Comparison of ENCODE assay signal across 20 mouse cellular contexts in the genomic region with DNA sequence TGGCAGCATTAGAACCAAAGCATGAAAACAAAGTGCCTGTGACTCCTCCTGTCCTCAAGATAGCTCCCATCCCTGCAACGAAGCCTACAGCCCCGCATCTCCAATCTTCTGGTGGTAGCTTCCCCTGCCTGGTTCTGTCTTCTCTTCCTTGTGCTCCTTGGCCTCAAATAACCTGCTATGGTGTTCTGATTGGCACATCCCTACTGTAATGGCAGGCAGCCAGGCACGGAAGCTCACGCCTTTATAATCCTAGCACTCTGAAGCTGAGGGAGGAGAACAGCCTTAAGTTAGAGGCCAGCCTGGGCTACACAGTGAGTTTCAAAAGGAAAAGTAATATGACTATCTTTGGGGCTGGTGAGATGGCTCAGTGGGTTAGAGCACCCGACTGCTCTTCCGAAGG. TPM values are rescaled to one million over a fixed set of nuclear protein-coding genes. Genes with fewer than 3 reads are reported as not detected.
DNase-seq lines count a peak whose midpoint lies in the region; ATAC-seq and TF ChIP-seq lines count a peak whose summit lies in the region.
"Had no signal": no experiment of that assay in that cellular context is flagged by ENCODE, and none has a peak within 500 bp of the region (broad histone marks: within the 10 kb centered on the region; RNA-seq: fewer than 3 reads in every experiment).

No protein-coding gene starts in this region.

- no peak overlapping the region for H3K4me3 ChIP-seq in lung, embryonic 14.5 days (ENCODE audit: low read depth, low read length)
- no peak overlapping the region for H3K4me3 ChIP-seq in forebrain, postnatal 0 days (ENCODE audit: low read depth, low read length)
- H3K4me3 ChIP-seq: embryonic facial prominence, embryonic 10.5 days; forebrain, embryonic 13.5 days; heart, embryonic 13.5 days; limb, embryonic 15.5 days; midbrain, embryonic 12.5 days; neural tube, embryonic 13.5 days had no signal

- H3K9me3 ChIP-seq in lung, embryonic 14.5 days (ENCODE audit: low read depth, low read length): no peaks in the 10 kb centered on the region
- H3K9me3 ChIP-seq in forebrain, postnatal 0 days (ENCODE audit: low read length): no peaks in the 10 kb centered on the region
- H3K9me3 ChIP-seq: embryonic facial prominence, embryonic 10.5 days; forebrain, embryonic 13.5 days; heart, embryonic 13.5 days; limb, embryonic 15.5 days; midbrain, embryonic 12.5 days; neural tube, embryonic 13.5 days had no signal

- H3K27ac ChIP-seq in lung, embryonic 14.5 days (ENCODE audit: low read depth): peak overlapping the region; percentile 80
- H3K27ac ChIP-seq in forebrain, postnatal 0 days (ENCODE audit: low read depth, low read length): no peak overlapping the region
- H3K27ac ChIP-seq: embryonic facial prominence, embryonic 10.5 days; forebrain, embryonic 13.5 days; heart, embryonic 13.5 days; kidney, postnatal 0 days; limb, embryonic 15.5 days; macrophage; midbrain, embryonic 12.5 days; neural tube, embryonic 13.5 days had no signal

- H3K9ac ChIP-seq in lung, embryonic 14.5 days: no peak overlapping the region
- H3K9ac ChIP-seq in forebrain, postnatal 0 days: no peak overlapping the region
- H3K9ac ChIP-seq: forebrain, embryonic 13.5 days; heart, embryonic 13.5 days; limb, embryonic 15.5 days; midbrain, embryonic 12.5 days; neural tube, embryonic 13.5 days had no signal

- H3K36me3 ChIP-seq in lung, embryonic 14.5 days (ENCODE audit: insufficient read depth): peaks cover 80% of the 10 kb centered on the region
- H3K36me3 ChIP-seq in forebrain, postnatal 0 days (ENCODE audit: insufficient read depth): peaks cover 58% of the 10 kb centered on the region

- H3K4me2 ChIP-seq in lung, embryonic 14.5 days: no peak overlapping the region
- no peak overlapping the region for H3K4me2 ChIP-seq in forebrain, postnatal 0 days (ENCODE audit: low read depth)
- H3K4me2 ChIP-seq: forebrain, embryonic 13.5 days; heart, embryonic 13.5 days; limb, embryonic 15.5 days; midbrain, embryonic 12.5 days; neural tube, embryonic 13.5 days had no signal

- H3K4me1 ChIP-seq in lung, embryonic 14.5 days (ENCODE audit: insufficient read depth): peaks cover 13% of the 10 kb centered on the region; the same call in 1 of the 2 replicates
- H3K4me1 ChIP-seq in forebrain, postnatal 0 days (ENCODE audit: insufficient read depth): no peaks in the 10 kb centered on the region
- H3K4me1 ChIP-seq: midbrain, embryonic 12.5 days; neural tube, embryonic 13.5 days had no signal

- no peak for TF ChIP-seq CTCF in lung, embryonic 14.5 days (IDR thresholded peaks at IDR 0.05; ENCODE audit: low read depth)
- TF ChIP-seq CTCF in forebrain, postnatal 0 days (IDR thresholded peaks at IDR 0.05; ENCODE audit: low read depth): no peak

- 83% methylated on average over 6 of the region's 6 CpGs for WGBS in lung, embryonic 14.5 days
- 85% methylated on average over 6 of the region's 6 CpGs for whole genome bisulfite sequencing in forebrain, postnatal 0 days

- no peaks in the 10 kb centered on the region for H3K27me3 ChIP-seq in lung, embryonic 14.5 days (ENCODE audit: insufficient read depth, low read length)
- H3K27me3 ChIP-seq in forebrain, postnatal 0 days (ENCODE audit: insufficient read depth, low read length): no peaks in the 10 kb centered on the region
- H3K27me3 ChIP-seq: forebrain, embryonic 13.5 days; heart, embryonic 13.5 days; limb, embryonic 15.5 days; midbrain, embryonic 12.5 days; neural tube, embryonic 13.5 days; Patski had no signal

- no peak for ATAC-seq in lung, embryonic 14.5 days (ENCODE audit: insufficient read depth)
- no peak for ATAC-seq in forebrain, postnatal 0 days
- ATAC-seq: activated CD4-positive, CD25-positive, alpha-beta regulatory T cell, adult 4 months; forebrain, embryonic 13.5 days; hindbrain, embryonic 16.5 days; Patski had no signal

- DNase-seq in cerebellum, postnatal 14 days: peak; percentile 78 to 80
- no peak for DNase-seq in cerebellum, adult 11 months
- peak; percentile 52 for DNase-seq in lung, embryonic 14.5 days
- no peak for DNase-seq in lung, adult 18-20 months
- peak; percentile 27 for DNase-seq in gonadal fat pad, adult 2 months (ENCODE audit: low read depth)
- DNase-seq in lung, postnatal 14 days: peak; percentile 40
- no peak for DNase-seq in forebrain, postnatal 0 days
- DNase-seq: heart, postnatal 36 days; right cerebral cortex, postnatal 14 days had no signal

RNA-seq across cellular contexts. Expression of gene Fam207a, which starts 11.4 kb away (rescaled TPM):
- polyA plus RNA-seq in lung, embryonic 14.5 days (2014; fragmentation: Nextera tagmentation; extraction: Ambion mirVana): 38.4 and 43.8 TPM in 2 replicates
- 20.2 and 21.9 TPM in 2 replicates for polyA plus RNA-seq in gonadal fat pad, adult 2 months (2012; rRNA removed)
- 42.2 and 43.2 TPM in 2 replicates for total RNA-seq in forebrain, postnatal 0 days (2014; rRNA removed)
- polyA plus RNA-seq in forebrain, postnatal 0 days (2015; fragmentation: Nextera tagmentation; extraction: Ambion mirVana): 30.4 and 34.9 TPM in 2 replicates

RNA-seq across cellular contexts. Expression of gene Itgb2, which starts 25.9 kb away (rescaled TPM):
- 2.0 and 3.0 TPM in 2 replicates for polyA plus RNA-seq in lung, embryonic 14.5 days (2014; fragmentation: Nextera tagmentation; extraction: Ambion mirVana)
- polyA plus RNA-seq in gonadal fat pad, adult 2 months (2012; rRNA removed): 17.9 and 21.8 TPM in 2 replicates
- 0.77 and 1.1 TPM in 2 replicates for total RNA-seq in forebrain, postnatal 0 days (2014; rRNA removed)
- polyA plus RNA-seq in forebrain, postnatal 0 days (2015; fragmentation: Nextera tagmentation; extraction: Ambion mirVana): 0.86 and 1.2 TPM in 2 replicates

Comparison
In these comparisons a context has a peak if more than half of its experiments do, and no peak if none do; other contexts are left out.
1. DNase-seq: peak in cerebellum, postnatal 14 days (2 of 2), lung, embryonic 14.5 days (single experiment), gonadal fat pad, adult 2 months (single experiment) and lung, postnatal 14 days (single experiment); none in cerebellum, adult 11 months (single experiment), lung, adult 18-20 months (0 of 2) and forebrain, postnatal 0 days (single experiment).